Mouse (Mus musculus): ENCODE results near the gene Plcd3.

Gene Plcd3

DNA sequence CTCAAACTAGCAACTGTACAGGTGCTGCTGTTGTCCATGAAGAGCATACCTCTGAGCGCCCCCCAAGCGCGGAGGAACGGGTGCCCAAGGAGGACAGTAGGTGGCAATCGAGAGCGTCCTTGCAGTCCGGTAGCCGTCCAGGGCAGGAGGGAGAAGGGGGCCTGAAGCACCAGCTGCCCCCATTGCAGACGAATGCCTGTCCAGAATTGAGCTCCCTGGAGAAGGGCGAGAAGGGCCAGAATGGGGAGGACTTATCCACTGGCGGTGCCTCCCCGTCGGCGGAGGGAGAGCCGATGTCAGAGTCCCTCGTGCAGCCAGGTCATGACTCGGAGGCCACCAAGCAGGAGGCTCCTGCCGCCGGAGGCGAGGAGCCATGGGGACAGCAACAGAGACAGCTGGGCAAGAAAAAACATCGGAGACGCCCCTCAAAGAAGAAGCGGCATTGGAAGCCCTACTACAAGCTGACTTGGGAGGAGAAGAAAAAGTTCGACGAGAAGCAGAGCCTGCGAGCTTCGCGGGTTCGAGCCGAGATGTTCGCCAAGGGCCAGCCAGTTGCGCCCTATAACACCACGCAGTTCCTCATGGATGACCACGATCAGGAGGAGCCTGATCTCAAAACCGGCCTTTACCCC lies 15.6 kb upstream of the Plcd3 start:
- DNase-seq, result peak; percentile 83 to 87

DNA sequence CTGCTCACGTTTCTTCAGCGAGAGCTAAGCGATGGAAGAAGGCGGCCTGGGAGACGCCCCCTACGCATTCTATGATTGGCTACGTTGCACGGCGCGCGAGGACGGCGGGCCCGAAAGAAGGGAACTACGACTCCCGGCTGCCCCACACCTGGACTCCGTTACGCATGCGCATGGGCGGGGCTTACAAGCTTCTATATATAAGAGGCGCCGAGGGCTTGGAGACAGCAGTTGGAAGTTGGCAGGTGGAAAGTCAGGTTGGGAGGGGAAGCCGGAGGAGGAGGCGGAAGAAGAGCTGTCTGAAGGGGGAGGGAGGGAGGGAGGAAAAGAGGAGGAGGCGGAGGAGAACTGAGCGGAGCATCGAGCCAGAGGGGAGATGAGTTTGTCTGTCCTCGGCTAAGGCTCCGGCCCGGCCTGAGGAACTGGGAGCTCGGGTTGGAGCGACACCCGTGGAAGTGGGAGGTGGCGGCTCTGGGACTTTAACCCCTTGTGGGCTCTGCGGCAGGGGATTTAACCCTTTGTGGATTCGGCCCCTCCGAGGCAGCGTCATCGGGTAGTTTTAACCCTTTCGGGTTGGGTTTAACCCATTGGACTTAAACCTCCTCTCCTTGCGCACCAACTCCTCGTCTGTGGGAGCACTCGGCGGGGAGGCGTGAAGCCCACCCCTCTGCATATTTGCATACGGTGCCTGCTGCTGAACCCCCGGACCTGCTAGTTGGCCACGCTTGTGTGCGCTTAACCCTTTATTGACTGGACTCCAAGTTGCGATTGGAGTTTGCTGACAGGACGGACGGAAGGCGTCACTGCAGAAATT lies 14.8 kb upstream of the Plcd3 start, which contains the start of gene Hexim1:
Gene Hexim1, plus strand, starts transcription at position 224 of the 811 bp plus-strand sequence.
- peak; percentile 99 to 100 for DNase-seq

DNA sequence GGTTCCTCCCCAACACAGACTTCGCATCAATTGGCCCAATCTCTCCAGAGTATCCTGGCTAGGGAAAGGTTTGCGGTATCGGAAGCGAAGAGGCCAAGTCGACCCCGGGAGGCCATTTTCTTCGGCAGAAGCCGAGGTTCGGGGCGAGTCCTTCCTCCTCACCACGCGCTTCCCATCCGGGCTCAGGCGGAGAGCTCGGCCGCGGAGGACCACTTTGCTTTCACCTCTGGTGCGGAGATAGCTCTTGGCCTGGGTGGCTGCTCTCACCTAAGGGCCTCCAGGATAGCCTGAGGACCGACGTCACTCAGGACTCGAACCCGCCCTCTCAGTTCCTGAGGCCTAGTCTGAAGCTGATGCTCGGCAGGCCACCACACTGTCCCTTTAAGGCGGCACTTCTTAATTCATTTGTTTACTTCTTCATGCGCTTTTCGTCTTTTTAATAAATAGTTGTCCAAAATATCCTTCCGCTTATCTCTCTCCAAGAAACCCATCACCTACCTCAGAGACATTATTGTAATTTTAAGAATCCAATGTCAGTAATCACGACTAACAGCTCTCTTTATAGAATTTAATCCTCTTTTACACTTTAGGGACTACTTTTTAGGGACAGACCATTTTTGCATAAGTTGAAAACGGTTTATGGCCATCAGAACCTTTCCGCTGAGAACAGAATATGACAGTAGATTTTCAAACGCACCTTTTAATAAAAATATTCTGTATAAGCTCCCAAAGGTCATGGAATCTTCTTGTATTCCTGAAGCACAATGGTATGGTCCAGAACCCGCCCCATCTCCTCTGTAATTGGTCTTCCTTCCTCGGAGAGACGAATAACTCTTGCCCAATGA lies 13.9 kb upstream of the Plcd3 start:
- peak; percentile 87 to 89 for DNase-seq

DNA sequence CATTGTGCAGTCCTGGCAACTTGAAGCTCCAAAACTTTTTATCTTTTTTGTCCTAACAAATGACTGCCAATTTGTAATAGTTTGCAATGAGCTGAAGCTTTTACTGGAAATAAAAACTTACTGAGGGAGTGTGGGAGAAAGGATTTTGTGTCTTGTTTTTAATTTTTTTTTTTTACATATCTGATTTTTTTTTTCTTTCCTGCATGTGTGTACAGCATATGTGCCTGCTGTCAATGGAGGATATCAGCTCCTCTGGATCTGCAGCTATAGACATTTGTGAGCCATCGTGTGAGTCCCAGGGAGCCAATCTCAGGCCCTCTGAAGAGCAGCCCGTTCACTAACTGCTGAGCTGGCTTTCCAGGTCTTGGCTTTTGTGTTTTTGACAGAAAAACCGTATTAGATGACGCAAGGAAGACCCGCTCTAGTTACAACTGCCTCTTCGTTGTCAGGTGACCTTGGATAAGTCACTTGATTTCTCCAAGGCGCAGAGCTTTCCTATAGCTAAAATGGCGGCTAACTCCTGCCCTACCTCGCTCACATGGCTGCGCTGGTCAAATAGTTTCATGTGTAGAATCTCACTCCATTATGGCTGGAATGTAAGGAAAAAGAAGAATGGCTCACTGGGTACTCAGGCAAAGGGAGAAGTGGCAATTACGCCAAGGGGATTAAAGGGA lies 12.9 kb upstream of the Plcd3 start:
- no peak for DNase-seq

DNA sequence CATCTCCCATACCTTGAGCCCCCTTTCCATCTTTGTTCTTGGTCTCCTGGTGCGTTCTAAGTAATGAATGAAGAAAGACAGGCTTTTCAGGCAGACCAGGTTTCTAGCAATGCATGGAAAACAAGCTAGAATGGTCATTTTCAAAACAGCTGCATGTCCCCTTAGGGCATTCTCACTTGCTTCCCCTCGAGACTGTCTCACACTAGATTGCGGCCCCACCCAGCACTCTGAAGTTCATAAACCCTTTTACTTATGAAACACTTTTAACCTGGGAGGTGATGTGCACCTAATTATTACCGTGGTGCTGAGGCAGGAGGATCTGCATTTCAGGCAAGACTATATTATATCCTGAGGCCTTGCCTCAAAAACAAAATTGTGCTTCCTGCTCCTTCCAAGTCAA lies 12.3 kb upstream of the Plcd3 start:
- no peak for DNase-seq

DNA sequence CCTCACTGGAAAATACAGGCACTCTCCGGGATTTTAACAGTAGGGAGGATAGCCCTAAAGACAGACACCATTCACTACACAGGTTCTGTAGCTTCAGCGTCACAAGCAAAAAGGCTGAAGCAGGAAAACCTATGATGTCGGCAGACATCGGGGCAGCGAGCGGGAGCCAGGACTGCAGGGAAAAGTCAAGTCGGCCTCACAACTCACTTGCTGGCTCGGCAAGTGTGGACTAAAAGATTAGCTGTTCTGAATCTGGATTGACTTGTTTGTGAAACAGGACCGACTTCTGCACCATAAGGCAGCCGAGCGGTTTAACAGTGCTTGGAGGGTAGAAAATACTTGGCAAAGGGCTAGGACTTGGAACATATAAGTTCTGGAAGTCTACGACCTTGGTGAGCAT lies 11.5 kb upstream of the Plcd3 start:
- no peak for DNase-seq

DNA sequence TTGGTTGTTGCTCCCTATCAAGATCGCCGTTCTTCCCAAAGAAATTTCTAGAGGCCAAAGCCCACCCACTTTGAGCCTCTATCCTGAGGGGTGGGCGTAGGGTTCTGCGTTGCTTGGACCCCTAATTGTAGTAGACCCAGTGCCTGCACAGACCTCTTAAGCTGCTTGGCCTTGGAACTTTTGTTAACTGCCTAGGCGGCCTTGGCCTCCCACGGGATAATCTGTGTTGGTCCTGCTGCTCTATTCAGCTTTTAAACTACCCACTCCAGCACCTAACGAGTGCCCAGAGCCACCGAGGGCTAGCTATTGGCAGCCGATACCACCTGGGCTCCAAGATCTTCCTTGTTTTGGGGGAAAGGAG lies 11.1 kb upstream of the Plcd3 start:
- no peak for DNase-seq

DNA sequence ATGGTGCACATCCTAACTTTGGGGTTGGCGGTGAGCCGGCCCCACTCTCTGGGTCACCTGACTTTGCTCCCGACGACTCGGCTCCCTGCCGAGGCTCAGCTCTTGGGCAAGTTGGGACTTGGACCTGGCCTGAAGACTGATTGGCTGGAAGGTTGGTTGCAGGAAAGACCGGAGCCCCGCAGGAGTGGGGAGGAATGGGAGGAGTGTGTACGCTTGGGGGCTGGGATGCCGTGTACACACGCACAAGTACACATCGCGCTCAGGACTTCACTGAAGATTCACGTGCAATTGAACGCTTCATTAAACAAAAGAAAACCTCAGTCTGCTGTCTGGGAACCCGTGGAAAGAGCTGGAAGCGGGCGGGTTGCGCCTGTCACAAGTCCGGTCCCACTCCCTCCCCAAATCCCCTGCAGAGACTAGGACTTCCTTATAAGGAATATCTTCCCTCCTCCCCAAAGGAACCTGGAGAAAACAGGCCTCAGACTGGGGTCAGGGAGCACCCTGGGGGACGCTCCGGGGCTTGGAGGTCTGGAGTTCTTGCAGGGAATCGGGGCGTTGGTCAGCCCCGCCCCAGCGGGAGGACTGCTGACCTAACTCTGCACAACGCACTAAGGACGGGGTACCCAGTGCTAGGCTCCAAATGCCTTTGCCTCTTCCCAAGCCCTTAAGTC lies 10.6 kb upstream of the Plcd3 start:
- DNase-seq, result peak; percentile 51 to 68

DNA sequence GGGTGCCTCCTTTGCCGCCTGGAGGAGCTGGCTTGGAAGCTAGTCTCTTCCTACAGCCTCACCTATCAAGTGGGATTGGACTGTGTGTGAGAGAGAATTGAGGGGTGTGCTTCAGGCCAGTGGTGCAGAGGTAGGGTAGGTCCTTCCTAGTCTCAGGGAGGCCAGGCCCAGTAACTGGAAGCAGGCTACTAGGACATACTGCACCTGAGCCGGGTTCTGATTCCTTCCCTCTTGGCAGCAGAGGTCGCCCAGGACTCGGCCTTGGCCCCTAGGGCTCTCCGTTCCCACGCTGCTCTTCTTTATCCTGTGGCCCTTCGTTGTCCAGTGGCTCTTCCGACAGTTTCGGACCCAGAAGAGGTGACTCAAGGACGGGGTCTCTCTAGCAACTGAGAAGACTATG lies 9.8 kb upstream of the Plcd3 start:
- DNase-seq, result no peak

DNA sequence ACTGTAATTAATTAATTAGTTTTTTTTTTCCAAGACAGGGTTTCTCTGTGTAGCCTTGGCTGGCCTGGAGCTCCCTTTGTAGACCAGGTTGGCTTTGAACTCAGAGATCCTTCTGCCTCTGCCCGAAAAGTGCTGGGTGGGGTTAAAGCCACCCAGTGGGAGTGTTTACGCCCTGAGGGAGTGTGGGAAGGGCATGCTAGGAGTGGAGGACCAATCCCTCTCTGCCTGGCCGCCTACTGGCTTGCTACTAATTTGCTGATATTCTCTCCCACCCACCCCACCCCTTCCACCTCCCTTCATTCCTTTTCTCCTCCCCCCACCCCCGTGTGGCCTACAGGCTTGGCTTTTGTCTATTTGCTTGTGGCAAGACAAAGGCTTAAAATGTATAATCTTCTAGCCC lies 4.9 kb upstream of the Plcd3 start:
- no peak for DNase-seq

DNA sequence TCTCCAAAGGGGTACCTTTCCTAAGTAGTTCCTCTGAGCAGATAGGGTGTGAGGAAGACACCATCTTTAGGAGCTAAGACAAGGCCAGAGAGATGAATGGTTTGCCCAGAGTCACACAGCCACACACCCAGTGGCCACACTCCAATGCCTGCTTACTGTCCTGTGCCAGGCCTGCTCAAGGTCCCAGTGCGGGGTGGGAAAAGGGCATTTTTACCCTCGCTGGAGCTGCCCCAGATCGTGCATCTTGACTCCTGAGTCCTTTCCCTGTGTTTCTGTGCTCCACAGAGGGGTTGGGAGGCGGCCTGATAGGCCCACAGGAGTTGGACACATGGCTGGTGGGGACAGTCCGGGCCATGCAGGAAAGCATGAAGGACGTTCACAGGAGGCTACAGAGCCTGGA lies 4.4 kb upstream of the Plcd3 start:
- DNase-seq, result no peak

DNA sequence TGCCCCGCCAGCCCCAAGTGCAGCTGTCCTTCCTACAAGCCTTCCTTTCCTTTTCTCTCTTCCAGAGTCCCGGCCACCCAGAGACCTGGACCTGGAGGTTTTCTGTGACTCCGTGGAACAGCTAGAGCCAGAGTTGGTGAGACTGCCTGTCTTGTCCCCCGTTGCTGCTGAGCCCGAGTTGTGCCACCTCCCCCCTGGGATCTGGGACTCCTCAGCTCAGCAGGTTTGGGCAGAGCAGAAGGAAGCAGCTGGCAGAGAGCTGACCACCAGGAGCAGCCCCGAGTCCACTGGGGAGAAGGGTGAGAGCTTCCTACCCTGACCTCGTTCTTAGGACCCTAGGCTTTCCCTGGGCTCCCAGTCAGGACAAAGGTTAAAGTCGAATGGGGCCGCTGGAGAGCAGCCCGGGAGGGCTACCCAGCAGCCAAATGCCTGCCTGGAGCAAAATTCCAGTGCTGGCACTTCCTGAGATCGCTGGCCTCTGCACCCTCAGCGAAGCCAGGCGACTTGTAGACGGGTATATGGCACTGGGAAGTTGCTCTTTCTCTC lies 3.8 kb upstream of the Plcd3 start:
- DNase-seq, result no peak

DNA sequence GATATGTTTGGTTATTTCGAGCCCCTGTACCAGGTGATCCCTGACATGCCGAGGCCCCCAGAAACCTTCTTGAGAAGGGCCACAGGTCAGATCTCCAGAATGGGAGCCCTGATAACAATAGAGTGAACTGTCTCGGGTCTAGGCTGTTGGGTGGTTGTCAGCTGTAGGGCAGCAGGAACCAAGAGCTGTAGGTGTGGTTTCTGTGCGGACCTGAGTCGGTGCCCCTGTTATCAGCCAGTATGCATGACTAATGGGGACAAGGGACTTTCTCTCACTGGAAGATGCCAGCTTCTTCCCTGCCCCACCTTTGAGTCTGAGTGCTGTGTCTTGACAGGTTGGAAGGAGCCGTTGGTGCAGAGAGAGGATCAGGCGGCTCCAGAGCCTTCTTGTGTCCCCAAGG lies 3.0 kb upstream of the Plcd3 start:
- DNase-seq, result no peak

DNA sequence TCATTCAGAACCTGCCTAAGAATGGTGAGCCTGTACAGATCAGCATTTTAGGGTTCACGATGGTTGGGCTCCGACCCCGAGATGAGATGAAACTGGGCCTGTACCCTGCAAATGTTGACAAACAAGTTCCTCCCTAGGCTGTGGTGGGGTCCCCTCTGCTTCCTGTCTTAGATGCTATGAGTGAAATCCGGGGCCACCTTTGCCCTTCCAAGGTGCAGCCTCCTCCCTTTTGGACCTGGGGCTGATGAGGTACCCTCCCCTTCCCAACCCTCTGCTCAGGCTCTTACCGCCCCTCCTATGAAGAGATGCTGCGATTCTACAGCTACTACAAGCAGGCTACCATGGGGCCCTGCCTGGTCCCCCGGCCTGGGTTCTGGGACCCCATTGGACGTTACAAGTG lies 2.2 kb upstream of the Plcd3 start:
- no peak for DNase-seq

DNA sequence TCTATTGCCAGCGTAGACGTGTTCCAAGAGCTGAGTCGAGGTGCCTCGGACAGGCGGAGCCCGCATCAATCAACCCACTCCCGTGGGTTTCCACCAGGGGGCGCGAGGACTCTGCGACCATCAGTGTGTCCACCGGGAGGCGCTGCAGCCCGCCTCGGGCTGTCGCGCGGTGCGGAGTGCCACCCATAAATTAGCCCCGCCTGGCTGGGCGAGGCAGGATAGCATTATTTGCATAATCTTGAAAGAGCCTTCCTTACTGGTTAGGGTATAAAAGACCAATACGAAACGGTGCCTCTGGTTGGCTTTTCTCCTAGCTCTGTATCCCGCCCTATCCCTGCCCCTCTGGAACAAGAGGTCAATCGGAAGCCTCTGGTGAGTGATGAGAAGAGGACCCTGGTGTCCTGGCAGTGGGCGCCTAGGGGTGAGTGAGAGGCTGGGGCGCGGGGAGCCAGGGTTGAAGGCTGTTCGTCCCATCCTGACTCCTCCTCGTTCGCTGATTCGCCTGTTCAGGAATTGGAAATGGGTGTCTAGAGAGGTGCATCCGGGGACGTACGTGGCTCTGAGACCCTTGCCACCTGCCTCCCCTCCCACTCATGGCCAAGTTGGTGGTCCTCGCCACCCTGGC lies 1.4 kb upstream of the Plcd3 start:
- peak; percentile 99 to 100 for DNase-seq

DNA sequence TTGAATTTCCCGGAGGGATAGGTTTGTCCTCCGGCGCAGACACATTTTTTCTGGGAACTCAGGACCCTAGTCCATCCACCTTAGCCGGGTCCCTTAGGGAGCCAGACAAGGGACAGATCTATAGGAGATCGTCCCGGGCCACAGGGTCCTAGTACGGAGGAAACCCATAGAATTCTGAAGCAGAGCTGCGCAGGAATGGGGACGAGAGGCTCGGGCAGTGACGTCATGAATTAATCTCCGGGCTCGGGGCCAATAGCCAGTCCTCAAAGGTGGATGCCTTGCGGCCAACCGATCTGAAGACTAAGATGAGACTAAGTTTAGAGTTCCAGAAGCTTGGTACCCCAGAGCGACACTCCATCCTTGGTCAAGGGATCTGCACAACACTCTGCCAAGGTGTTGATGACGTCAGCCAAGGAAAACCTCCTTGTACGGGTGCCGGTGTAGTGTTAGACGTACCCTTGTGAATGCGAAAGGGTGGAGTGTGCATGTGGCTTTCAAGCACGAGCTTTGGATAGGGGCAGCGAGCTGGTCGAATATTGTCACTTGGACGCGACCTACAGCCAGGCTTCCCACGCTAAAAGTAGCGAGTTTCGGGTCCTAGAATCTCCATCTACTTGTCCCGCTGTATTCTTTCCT lies 526 bp upstream of the Plcd3 start:
- peak; percentile 77 to 84 for DNase-seq

DNA sequence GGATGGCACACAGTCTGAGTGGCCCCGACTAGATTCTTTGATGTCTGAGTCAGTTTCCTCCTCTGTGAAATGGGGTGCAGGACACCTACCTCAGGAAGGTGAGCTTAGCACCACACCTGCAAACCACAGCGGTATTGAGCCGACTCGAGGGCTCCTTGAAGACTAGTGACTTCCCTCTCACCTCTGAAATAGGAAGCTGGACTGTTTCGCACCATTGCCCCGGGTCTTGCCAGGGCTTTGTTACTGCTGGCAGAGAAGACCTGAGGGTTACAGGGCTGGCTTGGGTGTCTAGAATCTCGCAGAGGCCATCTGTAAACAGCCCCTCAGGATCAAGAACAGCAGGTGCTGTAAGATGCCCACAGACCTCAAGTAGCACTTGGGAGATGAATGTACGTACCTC lies 1.1 kb downstream of the Plcd3 start:
- no peak for DNase-seq

DNA sequence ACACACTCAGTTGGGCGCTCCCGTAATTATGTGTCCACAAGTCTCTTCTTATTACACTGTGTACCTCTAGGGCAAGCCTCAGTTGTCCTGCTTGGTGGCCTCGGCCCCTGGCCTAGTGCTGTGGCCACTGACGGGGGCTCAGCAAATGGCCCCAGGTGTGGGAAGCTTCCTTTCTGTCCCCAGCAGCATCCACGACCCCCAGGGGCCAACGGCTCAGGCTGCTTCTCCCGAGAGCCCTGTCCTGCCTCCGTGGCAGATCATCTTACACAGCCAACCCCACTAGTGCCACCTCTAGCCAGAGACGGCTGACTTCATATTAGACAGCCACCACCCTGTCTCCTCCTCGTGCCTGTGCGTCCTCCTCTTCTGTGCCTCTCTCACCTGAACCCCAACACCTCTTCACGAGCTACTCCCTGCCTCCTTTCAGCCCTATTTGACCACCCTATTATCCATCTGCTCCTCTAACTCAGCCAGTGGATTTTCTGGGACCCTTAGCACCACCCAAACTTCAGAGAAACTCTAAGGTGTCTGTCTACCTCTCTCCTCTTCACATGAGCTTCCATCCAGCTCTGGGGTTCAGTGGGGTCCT lies 2.0 kb downstream of the Plcd3 start:
- peak in 1 of 2 experiments; percentile 22 for DNase-seq

DNA sequence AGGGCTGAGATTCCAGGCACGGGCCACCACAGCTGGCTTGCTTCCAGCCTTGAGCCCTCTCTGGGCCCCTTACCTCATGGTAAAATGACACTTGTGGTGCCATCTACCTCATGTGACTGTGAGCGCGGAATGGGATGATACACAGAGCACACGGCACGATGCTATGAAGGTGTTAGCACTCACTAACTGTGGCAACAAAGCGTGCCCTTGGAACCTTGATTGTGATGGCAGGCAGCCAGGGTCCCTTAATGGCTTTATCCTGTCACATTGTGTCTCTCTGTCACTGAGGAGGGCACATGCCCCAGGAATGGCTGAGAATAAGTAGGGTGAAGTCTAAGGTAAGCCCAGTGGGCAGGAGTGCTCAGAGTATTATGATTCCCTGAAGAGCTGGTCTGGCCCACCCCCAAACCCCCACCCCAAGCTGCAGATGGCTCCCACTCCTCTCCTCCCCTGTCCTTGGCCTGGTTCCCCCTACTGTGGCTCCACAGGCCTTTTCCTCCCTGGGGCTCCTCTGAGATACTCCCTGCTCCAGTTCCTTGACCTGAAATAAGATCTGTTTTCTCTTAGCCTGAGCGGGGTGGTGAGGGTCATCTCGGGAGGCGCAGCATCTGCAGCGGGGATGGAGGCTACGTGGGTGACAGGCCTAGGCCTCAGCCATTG lies 2.8 kb downstream of the Plcd3 start:
- DNase-seq, result peak in 1 of 2 experiments; percentile 48

Measured in cerebellum, postnatal 25 days (tissue).